Mouse (Mus musculus) hindbrain, postnatal 0 days (tissue): ENCODE results near the gene Cbr3. TPM values are rescaled to one million over a fixed set of nuclear protein-coding genes. Genes with fewer than 3 reads are reported as not detected.

Experiments
- ATAC-seq: fragments of 200-750 bp; cut with Nextera tagmentation; 2 replicates; pipeline ENCODE4 v1.8.0; 2017; ENCODE audit warnings: mild to moderate bottlenecking, moderate TSS enrichment, moderate library complexity
- DNase-seq: peaks from one replicate; pipeline ENCODE4 v3.0.0-alpha.2; 2015; ENCODE audit warnings: low spot score
- H3K27ac ChIP-seq: fragments of 300-500 bp; sonication (generic); 2 replicates; pipeline ENCODE4 v1.5.1; 2014; ENCODE audit warnings: mild to moderate bottlenecking
- H3K27me3 ChIP-seq: fragments of 300-500 bp; sonication (generic); 2 replicates; pipeline ENCODE4 v1.6.1; 2014; ENCODE audit warnings: low read length, mixed read lengths; ENCODE audit not compliant: insufficient read depth
- H3K36me3 ChIP-seq: fragments of 300-500 bp; sonication (generic); 2 replicates; pipeline ENCODE4 v1.6.1; 2014; ENCODE audit warnings: low read length, mixed read lengths; ENCODE audit not compliant: insufficient read depth
- H3K4me1 ChIP-seq: fragments of 300-500 bp; sonication (generic); 2 replicates; pipeline ENCODE4 v1.6.1; 2014; ENCODE audit warnings: antibody characterized with exemption, low read length, mixed read lengths; ENCODE audit not compliant: insufficient read depth
- H3K4me2 ChIP-seq: fragments of 300-500 bp; sonication (generic); 2 replicates; pipeline ENCODE4 v1.6.1; 2014; ENCODE audit warnings: low read depth, mild to moderate bottlenecking, low read length, moderate library complexity, mixed read lengths
- H3K4me3 ChIP-seq: fragments of 300-500 bp; sonication (generic); 2 replicates; pipeline ENCODE4 v1.5.1; 2014; ENCODE audit warnings: low read length
- H3K9ac ChIP-seq: fragments of 300-500 bp; sonication (generic); replicated peaks from 2 replicates; pipeline ENCODE4 v1.6.1; 2014; ENCODE audit warnings: mild to moderate bottlenecking, low read length, moderate library complexity, mixed read lengths
- H3K9me3 ChIP-seq: fragments of 300-500 bp; sonication (generic); 2 replicates; pipeline ENCODE4 v1.6.1; 2016; ENCODE audit warnings: low read length, mixed read lengths
- CTCF ChIP-seq: IDR thresholded peaks from 2 replicates; pipeline ENCODE4 v1.5.1; 2016; ENCODE audit warnings: antibody characterized with exemption, control low read depth, low read depth
- WGBS: fragments of 180-500 bp; shearing (Covaris S2); extraction: QIAGEN DNeasy Blood & Tissue Kit; methylation state at CpG from one replicate; pipeline ENCODE4 v1.1.7; 2014; 5-methylcytosine and 5-hydroxymethylcytosine counted together
- polyA plus RNA-seq: library from polyadenylated mRNA; unstranded; fragments of >200 nt; fragmentation: Nextera tagmentation; extraction: Ambion mirVana; gene quantifications from 2 replicates; pipeline ENCODE4 v1.2.1, GENCODE M21; 2015
- total RNA-seq: library from RNA; depleted of rRNA; stranded (reverse); fragments of >200 nt; gene quantifications from 2 replicates; pipeline ENCODE4 v1.2.3, GENCODE M21; 2014

The Cbr3 gene
- total and polyA plus RNA-seq, 2 experiments from 2014 or later = 4.8 to 5.1 TPM

DNA sequence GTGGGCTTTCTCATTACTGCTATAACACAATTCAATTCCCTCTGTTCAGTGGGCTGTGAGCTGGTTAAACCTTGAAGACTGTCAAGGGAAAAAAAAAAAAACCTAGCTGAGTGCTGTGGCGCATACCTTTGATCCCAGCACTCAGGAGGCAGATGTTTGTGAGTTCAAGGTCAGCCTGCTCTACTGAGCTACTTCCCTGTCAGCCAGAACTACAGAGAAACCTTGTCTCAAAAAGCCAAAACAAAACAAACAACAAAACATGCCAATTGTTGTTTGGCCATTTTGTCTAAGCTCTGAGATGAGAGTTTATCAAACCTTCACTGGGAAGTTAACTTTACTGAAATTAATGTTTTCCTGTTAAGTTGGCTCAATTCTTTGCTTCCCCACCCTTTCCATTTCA, 26.2 kb downstream of the Cbr3 start:
- DNase-seq = no peak

DNA sequence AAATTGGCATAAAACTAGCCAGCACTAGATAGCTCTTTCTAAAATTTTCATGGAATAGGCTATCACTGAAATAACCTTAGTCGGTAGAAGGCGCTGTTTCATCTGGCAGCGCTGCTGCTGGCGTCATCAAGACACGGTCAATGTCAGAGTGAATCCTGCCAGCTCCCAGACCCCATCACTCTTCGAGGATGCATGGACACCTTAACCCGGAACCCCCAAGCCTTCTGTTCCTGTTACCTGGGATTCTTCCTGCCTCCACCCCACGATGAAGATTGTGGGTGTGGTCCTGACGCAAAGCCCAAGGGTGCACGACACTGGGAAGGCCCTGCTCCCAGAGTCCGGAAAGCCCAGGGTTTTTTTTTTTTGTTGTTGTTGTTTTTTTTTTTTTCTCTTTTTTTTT, 27.9 kb downstream of the Cbr3 start:
- Histone ChIP-seq H3K36me3 (no peaks in the 10 kb centered on the region), H3K27me3 (0 out of 2 replicates have a peak, but pooled peaks cover 9% of the 10 kb centered on the region), H3K4me1 (peaks cover 11% of the 10 kb centered on the region; the same call in 1 of the 2 replicates), H3K9me3 (no peaks in the 10 kb centered on the region), H3K9ac (peak overlapping the region; percentile 73; the same call in 1 of the 2 replicates), H3K4me2 (peak overlapping the region; percentile 91), H3K27ac (peak overlapping the region; percentile 82), H3K4me3 (peak overlapping the region; percentile 59)
- 0% methylated on average over 11 of the region's 11 CpGs for WGBS
- peak; percentile 85 for TF ChIP-seq CTCF
- ATAC-seq (peak; percentile 43), DNase-seq (peak; percentile 92)

More for the DNA sequence above, 26.2 kb downstream of the Cbr3 start:
- Histone ChIP-seq H3K4me2 (no peak overlapping the region), H3K4me1 (0 out of 2 replicates have a peak, but pooled peaks cover 7% of the 10 kb centered on the region), H3K36me3 (no peaks in the 10 kb centered on the region), H3K9ac (no peak overlapping the region), H3K27me3 (0 out of 2 replicates have a peak, but pooled peaks cover 9% of the 10 kb centered on the region), H3K27ac (no peak overlapping the region), H3K9me3 (no peaks in the 10 kb centered on the region), H3K4me3 (no peak overlapping the region)
- ATAC-seq = no peak
- 74% methylated on average over 1 of the region's 1 CpGs for WGBS
- no peak for TF ChIP-seq CTCF

DNA sequence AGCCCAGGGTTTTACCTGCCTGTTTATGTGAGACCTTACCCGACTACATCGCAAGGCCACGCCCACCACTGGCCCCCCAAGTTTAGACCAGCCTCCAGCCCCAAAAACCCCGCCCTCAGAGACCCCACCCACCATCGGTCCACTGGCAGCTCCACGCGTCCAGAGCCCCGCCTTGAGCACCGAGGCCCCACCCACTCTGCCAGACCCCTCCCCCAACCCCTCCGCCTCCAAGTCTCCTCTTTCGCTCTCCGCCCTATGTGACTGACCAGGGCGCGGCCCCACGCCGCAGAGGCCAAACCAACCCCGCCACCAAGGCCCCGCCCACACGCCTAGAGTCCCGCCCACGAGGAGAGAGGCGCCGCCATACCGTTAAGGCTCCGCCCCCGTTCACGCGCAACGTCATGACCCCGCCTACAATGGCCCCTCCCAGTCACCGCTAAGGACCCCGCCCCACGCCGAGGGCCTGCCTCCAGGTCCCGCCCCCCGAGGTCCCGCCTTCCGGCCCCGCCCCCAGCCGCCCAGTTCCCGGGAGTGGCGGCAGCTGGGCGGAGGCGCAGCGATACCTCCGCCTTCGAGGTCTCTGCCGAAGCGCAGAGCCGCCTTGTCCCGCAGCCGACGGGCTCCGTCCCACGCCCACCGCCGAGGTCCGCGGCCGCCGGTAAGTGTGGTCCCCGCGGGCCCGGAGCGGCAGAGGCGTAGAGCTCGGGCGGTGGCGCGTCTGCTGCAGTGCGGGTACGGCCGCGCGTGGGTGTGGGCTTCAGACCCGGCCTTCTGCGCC, 28.6 kb downstream of the Cbr3 start, which contains the start of gene Dop1b:
Gene Dop1b (plus strand): TSS at position 494 of the 778 bp plus-strand sequence.
- peaks cover 6% of the 10 kb centered on the region; the same call in 1 of the 2 replicates for H3K36me3 ChIP-seq
- peak; percentile 94 for ATAC-seq
- no peaks in the 10 kb centered on the region for H3K9me3 ChIP-seq
- H3K27me3 ChIP-seq = 0 out of 2 replicates have a peak, but pooled peaks cover 6% of the 10 kb centered on the region
- H3K4me2 ChIP-seq = peak within 1 kb of the TSS; percentile 91
- under 1% methylated on average over 68 of the region's 77 CpGs for whole genome bisulfite sequencing
- peak within 1 kb of the TSS; percentile 82 for H3K27ac ChIP-seq
- peak within 1 kb of the TSS; percentile 73 for H3K9ac ChIP-seq
- TF ChIP-seq CTCF = no peak
- DNase-seq = peak; percentile 99
- H3K4me1 ChIP-seq = peaks cover 11% of the 10 kb centered on the region; the same call in 1 of the 2 replicates
- H3K4me3 ChIP-seq = peak within 1 kb of the TSS; percentile 59

DNA sequence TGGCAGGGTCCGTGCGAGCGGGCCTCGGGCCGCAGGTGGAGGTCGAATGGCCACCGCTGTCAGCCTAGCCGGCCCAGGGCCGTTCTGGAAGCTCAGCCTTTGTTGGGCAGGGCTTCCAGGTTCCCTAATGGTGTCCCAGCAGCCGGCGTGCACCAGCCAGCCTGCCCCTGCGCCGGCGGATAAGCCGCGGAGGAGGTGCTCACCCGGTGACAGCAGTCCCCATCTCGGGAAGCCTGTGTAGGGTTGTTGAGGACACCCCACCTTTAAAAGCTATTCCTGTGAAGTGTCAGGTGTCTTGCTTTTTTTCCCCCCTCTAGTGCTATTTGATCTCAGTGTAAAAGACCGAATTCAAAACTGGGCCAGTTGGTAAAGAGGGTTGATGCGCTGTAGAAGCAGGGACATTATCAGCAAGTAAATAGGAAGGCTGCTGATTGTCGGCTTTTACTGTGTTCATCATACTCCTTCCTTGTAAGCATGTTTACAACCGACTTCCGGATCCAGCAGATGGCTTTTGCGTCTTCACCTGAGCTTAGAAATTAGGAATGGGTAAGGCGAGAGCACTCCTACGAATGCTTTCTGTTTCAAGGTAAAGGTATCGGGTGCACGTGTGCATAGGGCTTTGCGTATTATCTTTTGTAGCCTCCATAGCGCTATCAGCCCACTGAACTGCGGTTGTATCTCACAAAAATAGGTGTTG, 29.3 kb downstream of the Cbr3 start:
- WGBS = 8% methylated on average over 31 of the region's 31 CpGs
- Histone ChIP-seq H3K9me3 (no peaks in the 10 kb centered on the region), H3K27me3 (no peaks in the 10 kb centered on the region), H3K4me2 (peak overlapping the region; percentile 91), H3K9ac (peak overlapping the region; percentile 73), H3K27ac (peak overlapping the region; percentile 82), H3K4me1 (peaks cover 11% of the 10 kb centered on the region; the same call in 1 of the 2 replicates), H3K4me3 (peak overlapping the region; percentile 59), H3K36me3 (peaks cover 10% of the 10 kb centered on the region; the same call in 1 of the 2 replicates)
- peak; percentile 27 for DNase-seq
- ATAC-seq = peak; percentile 19
- TF ChIP-seq CTCF = no peak

DNA sequence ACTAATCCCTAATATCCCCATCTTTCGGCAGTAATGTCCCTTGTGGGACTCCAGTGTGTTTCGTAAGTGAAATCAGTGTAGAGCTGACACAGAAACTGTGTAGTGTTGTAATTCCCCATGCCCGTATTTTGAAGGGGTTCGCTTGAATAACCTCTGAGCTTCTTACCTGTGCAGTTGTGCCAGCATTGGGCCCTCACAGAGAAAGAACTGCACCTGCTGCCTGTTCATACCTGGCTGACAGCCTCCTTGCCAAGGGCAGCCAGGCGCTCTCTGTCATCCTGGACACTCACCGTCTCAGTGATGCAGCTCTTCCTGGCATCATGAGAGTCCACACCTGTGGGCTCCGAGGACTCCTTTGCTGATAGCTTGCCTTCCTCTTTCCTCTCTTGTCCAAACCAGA, 30.0 kb downstream of the Cbr3 start:
- H3K36me3 ChIP-seq = peaks cover 10% of the 10 kb centered on the region; the same call in 1 of the 2 replicates
- peak overlapping the region; percentile 73 for H3K9ac ChIP-seq
- peak overlapping the region; percentile 91 for H3K4me2 ChIP-seq
- H3K27ac ChIP-seq = peak overlapping the region; percentile 82
- 69% methylated on average over 7 of the region's 7 CpGs for WGBS
- H3K27me3 ChIP-seq = no peaks in the 10 kb centered on the region
- DNase-seq = no peak
- ATAC-seq = no peak
- H3K4me1 ChIP-seq = peaks cover 11% of the 10 kb centered on the region; the same call in 1 of the 2 replicates
- H3K4me3 ChIP-seq = peak overlapping the region; percentile 59
- TF ChIP-seq CTCF = no peak
- H3K9me3 ChIP-seq = no peaks in the 10 kb centered on the region

DNA sequence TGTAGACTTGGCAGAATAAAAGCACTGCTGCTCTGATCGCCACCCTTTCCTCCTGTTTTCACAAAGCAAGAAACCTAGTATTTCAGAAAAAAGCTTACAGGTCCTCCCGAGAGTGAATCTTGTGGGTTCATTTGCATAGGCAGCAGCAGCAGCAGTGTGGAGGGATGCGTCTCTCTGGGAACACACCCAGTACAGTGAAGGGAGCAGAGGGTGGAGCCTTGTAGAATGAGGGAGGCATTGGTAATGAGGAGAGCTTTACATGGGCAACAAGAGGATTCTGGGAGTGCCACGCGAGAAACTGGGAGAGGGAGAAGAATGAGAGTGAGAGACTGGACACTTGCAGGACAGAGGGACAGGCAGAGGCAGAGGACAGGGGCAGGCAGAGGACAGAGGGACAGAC, 31.4 kb downstream of the Cbr3 start:
- Histone ChIP-seq H3K27me3 (no peaks in the 10 kb centered on the region), H3K9ac (no peak overlapping the region), H3K4me2 (no peak overlapping the region), H3K36me3 (peaks cover 10% of the 10 kb centered on the region; the same call in 1 of the 2 replicates), H3K9me3 (no peaks in the 10 kb centered on the region), H3K27ac (no peak overlapping the region), H3K4me3 (no peak overlapping the region), H3K4me1 (peaks cover 11% of the 10 kb centered on the region; the same call in 1 of the 2 replicates)
- ATAC-seq (no peak), DNase-seq (no peak)
- TF ChIP-seq CTCF = no peak
- 21% methylated on average over 5 of the region's 5 CpGs for WGBS
